14 mouse cellular contexts compared by ENCODE assay signal in the genomic region with DNA sequence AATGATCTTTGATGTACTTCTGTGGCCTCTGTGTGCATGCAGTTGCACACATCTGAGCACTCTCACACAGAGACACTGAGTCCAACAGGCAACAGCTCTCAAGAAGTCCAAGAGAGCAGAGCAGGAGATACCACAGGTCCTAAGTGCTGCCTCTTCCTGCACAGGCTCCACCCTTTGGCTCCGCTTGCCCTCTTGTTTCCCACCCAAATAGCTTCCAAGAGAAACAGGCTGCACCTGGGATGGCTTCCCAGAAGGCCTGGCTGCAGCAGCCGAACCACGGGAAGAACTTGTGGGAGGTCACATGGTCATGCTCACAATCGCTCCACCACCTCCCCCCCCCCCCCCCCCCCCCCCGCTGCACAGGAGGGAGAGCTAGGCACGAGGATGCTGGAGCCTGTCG. TPM values are rescaled to one million over a fixed set of nuclear protein-coding genes. Genes with fewer than 3 reads are reported as not detected.
DNase-seq lines count a peak whose midpoint lies in the region; ATAC-seq and TF ChIP-seq lines count a peak whose summit lies in the region.
"Had no signal": no experiment of that assay in that cellular context is flagged by ENCODE, and none has a peak within 500 bp of the region (broad histone marks: within the 10 kb centered on the region; RNA-seq: fewer than 3 reads in every experiment).

No protein-coding gene starts in this region.

- DNase-seq in layer of hippocampus, adult 2 months (ENCODE audit: low spot score in 2 of 2): no peak
- DNase-seq in layer of hippocampus, adult 9-11 months: no peak
- peak; percentile 74 for DNase-seq in gastrocnemius, postnatal 25 days
- DNase-seq in kidney, adult 9 months: peak; percentile 64
- DNase-seq in skeletal muscle tissue, adult 2 months (ENCODE audit: low read depth, low spot score): peak; percentile 55
- DNase-seq in spleen, adult 12 weeks (ENCODE audit: low spot score): no peak

- whole genome bisulfite sequencing in midbrain, embryonic 15.5 days: 54% methylated on average over 4 of the region's 7 CpGs

- H3K4me3 ChIP-seq in layer of hippocampus, adult 2 months: no peak overlapping the region
- H3K4me3 ChIP-seq in midbrain, embryonic 15.5 days: no peak overlapping the region
- H3K4me3 ChIP-seq: heart, embryonic 13.5 days had no signal

- no peak for TF ChIP-seq CTCF in layer of hippocampus, adult 2 months (conservative IDR thresholded peaks at IDR 0.05)

- H3K36me3 ChIP-seq in midbrain, embryonic 15.5 days (replicated peaks): no peaks in the 10 kb centered on the region
- H3K36me3 ChIP-seq: heart, embryonic 13.5 days had no signal

- no peaks in the 10 kb centered on the region for H3K27me3 ChIP-seq in midbrain, embryonic 15.5 days (replicated peaks)
- H3K27me3 ChIP-seq: heart, embryonic 13.5 days had no signal

- ATAC-seq in midbrain, embryonic 15.5 days (replicated peaks): no peak
- ATAC-seq: intestine, postnatal 0 days had no signal

- H3K9ac ChIP-seq in midbrain, embryonic 15.5 days: no peak overlapping the region
- H3K9ac ChIP-seq: heart, embryonic 13.5 days had no signal

- H3K4me2 ChIP-seq in midbrain, embryonic 15.5 days: no peak overlapping the region
- H3K4me2 ChIP-seq: heart, embryonic 13.5 days had no signal

- no peaks in the 10 kb centered on the region for H3K9me3 ChIP-seq in midbrain, embryonic 15.5 days
- H3K9me3 ChIP-seq: heart, embryonic 13.5 days had no signal

- peak overlapping the region; percentile 32; the same call in 1 of the 2 replicates for H3K27ac ChIP-seq in layer of hippocampus, adult 2 months
- no peak overlapping the region for H3K27ac ChIP-seq in midbrain, embryonic 15.5 days
- H3K27ac ChIP-seq: heart, embryonic 13.5 days had no signal

- H3K4me1 ChIP-seq in midbrain, embryonic 15.5 days: no peaks in the 10 kb centered on the region

RNA-seq across cellular contexts. Expression of gene Ap1m1, which starts 25.5 kb away (rescaled TPM):
- total RNA-seq in layer of hippocampus, adult 2 months (2021): 10 to 100 TPM; 93.4 to 95.1 TPM
- 10 to 100 TPM; 21.0 to 22.2 TPM for total RNA-seq in gastrocnemius, postnatal 25 days (2021)
- 296 and 302 TPM in 2 replicates for polyA plus RNA-seq in midbrain, embryonic 15.5 days (2015; fragmentation: Nextera tagmentation; extraction: Ambion mirVana)

RNA-seq across cellular contexts. Expression of gene Gm10282, which starts 39.7 kb away (rescaled TPM):
- 1 to 10 TPM; 6.7 to 7.9 TPM for total RNA-seq in layer of hippocampus, adult 2 months (2021)
- 1 to 10 TPM; 2.0 to 3.7 TPM for total RNA-seq in gastrocnemius, postnatal 25 days (2021)
- 9.0 and 11.9 TPM in 2 replicates for polyA plus RNA-seq in midbrain, embryonic 15.5 days (2015; fragmentation: Nextera tagmentation; extraction: Ambion mirVana)

RNA-seq across cellular contexts. Expression of gene Fam32a, which starts 45.8 kb away (rescaled TPM):
- 10 to 100 TPM; 56.1 to 63.4 TPM for total RNA-seq in layer of hippocampus, adult 2 months (2021)
- total RNA-seq in gastrocnemius, postnatal 25 days (2021): 10 to 100 TPM in 1 of 2 experiments, 1 to 10 TPM in 1; 8.8 to 11.9 TPM
- 112 and 115 TPM in 2 replicates for polyA plus RNA-seq in midbrain, embryonic 15.5 days (2015; fragmentation: Nextera tagmentation; extraction: Ambion mirVana)

RNA-seq across cellular contexts. Expression of gene Gm11034, which starts 51.9 kb away (rescaled TPM):
- not detected for total RNA-seq in layer of hippocampus, adult 2 months (2021)
- total RNA-seq in gastrocnemius, postnatal 25 days (2021): not detected
- polyA plus RNA-seq in midbrain, embryonic 15.5 days (2015; fragmentation: Nextera tagmentation; extraction: Ambion mirVana): not detected in 2 replicates
- total RNA-seq: left cerebral cortex, postnatal 25 days; MEL; midbrain, postnatal 0 days had no signal
- polyA plus RNA-seq: heart, embryonic 13.5 days; intestine, postnatal 0 days; liver, embryonic 16.5 days; midbrain, postnatal 0 days; small intestine, adult 2 months had no signal

RNA-seq across cellular contexts. Expression of gene Cib3, which starts 52.7 kb away (rescaled TPM):
- not detected for total RNA-seq in layer of hippocampus, adult 2 months (2021)
- total RNA-seq in gastrocnemius, postnatal 25 days (2021): not detected
- not detected in 2 replicates for polyA plus RNA-seq in midbrain, embryonic 15.5 days (2015; fragmentation: Nextera tagmentation; extraction: Ambion mirVana)
- total RNA-seq: MEL; midbrain, postnatal 0 days had no signal
- polyA plus RNA-seq: heart, embryonic 13.5 days; liver, embryonic 16.5 days; midbrain, postnatal 0 days; small intestine, adult 2 months had no signal

Comparison
In these comparisons a context has a peak if more than half of its experiments do, and no peak if none do; other contexts are left out.
1. DNase-seq: peak in gastrocnemius, postnatal 25 days (single experiment), kidney, adult 9 months (single experiment) and skeletal muscle tissue, adult 2 months (single experiment); none in layer of hippocampus, adult 2 months (0 of 2), layer of hippocampus, adult 9-11 months (single experiment) and spleen, adult 12 weeks (single experiment).
2. RNA of gene Ap1m1, which starts 25.5 kb away (total RNA-seq): 93.4 to 95.1 TPM in layer of hippocampus, adult 2 months; 21.0 to 22.2 TPM in gastrocnemius, postnatal 25 days; every median in the first group is over 4 times any median in the second.
3. RNA of gene Fam32a, which starts 45.8 kb away (total RNA-seq): 56.1 to 63.4 TPM in layer of hippocampus, adult 2 months; 8.8 to 11.9 TPM in gastrocnemius, postnatal 25 days; every median in the first group is over 4 times any median in the second.